Mouse (Mus musculus): ENCODE results near the gene Rap2c.
A peak's percentile ranks its signal among the peaks of the same experiment; 100 is the strongest.

The Rap2c gene

GRCm38 (mm10) chrX:51017851-51018785, at the start of gene Rap2c:
Rap2c (minus strand) TSS chrX:51018018.
- DNase-seq (ENCODE audit: low spot score) = peak; percentile 61

GRCm38 (mm10) chrX:51066539-51067286, 48.9 kb upstream of the Rap2c start:
- DNase-seq (ENCODE audit: low spot score) = no peak

- DNase-seq (ENCODE audit: low spot score) = peak; percentile 56
These were observed 48.0 kb upstream of the Rap2c start for GRCm38 (mm10) chrX:51065773-51066172.

GRCm38 (mm10) chrX:51065158-51065664, 47.4 kb upstream of the Rap2c start:
- no peak for DNase-seq (ENCODE audit: low spot score)

- no peak for DNase-seq (ENCODE audit: low spot score)
These were observed 42.4 kb upstream of the Rap2c start for GRCm38 (mm10) chrX:51060220-51060619.

GRCm38 (mm10) chrX:51058741-51059140, 40.9 kb upstream of the Rap2c start:
- peak; percentile 2 for DNase-seq (ENCODE audit: low spot score)

GRCm38 (mm10) chrX:51058317-51058716, 40.5 kb upstream of the Rap2c start:
- DNase-seq (ENCODE audit: low spot score) = no peak

- DNase-seq (ENCODE audit: low spot score) = no peak
These were observed 34.1 kb upstream of the Rap2c start for GRCm38 (mm10) chrX:51051680-51052461.

GRCm38 (mm10) chrX:51035678-51036209, 17.9 kb upstream of the Rap2c start:
- DNase-seq (ENCODE audit: low spot score) = no peak

- DNase-seq (ENCODE audit: low spot score) = peak; percentile 27
These were observed 2.1 kb upstream of the Rap2c start for GRCm38 (mm10) chrX:51019884-51020283.

GRCm38 (mm10) chrX:51018786-51019179, 965 bp upstream of the Rap2c start:
- DNase-seq (ENCODE audit: low spot score) = peak; percentile 70

- DNase-seq (ENCODE audit: low spot score) = no peak
These were observed 892 bp downstream of the Rap2c start for GRCm38 (mm10) chrX:51016926-51017325.

- DNase-seq (ENCODE audit: low spot score) = no peak
These were observed 5.5 kb downstream of the Rap2c start for GRCm38 (mm10) chrX:51012280-51012679.

- DNase-seq (ENCODE audit: low spot score) = no peak
These were observed 7.5 kb downstream of the Rap2c start for GRCm38 (mm10) chrX:51010323-51010722.

- DNase-seq (ENCODE audit: low spot score) = no peak
These were observed 17.0 kb downstream of the Rap2c start for GRCm38 (mm10) chrX:51000791-51001190.

GRCm38 (mm10) chrX:50995310-50995709, 22.5 kb downstream of the Rap2c start:
- DNase-seq (ENCODE audit: low spot score) = no peak

GRCm38 (mm10) chrX:50991324-50991723, 26.5 kb downstream of the Rap2c start:
- DNase-seq (ENCODE audit: low spot score) = peak; percentile 45

GRCm38 (mm10) chrX:50989940-50990339, 27.9 kb downstream of the Rap2c start:
- no peak for DNase-seq (ENCODE audit: low spot score)

GRCm38 (mm10) chrX:50988581-50988980, 29.2 kb downstream of the Rap2c start:
- no peak for DNase-seq (ENCODE audit: low spot score)

- DNase-seq (ENCODE audit: low spot score) = no peak
These were observed 39.4 kb downstream of the Rap2c start for GRCm38 (mm10) chrX:50978428-50978827.

- no peak for DNase-seq (ENCODE audit: low spot score)
These were observed 45.7 kb downstream of the Rap2c start for GRCm38 (mm10) chrX:50972145-50972544.

- no peak for DNase-seq (ENCODE audit: low spot score)
These were observed 47.9 kb downstream of the Rap2c start for GRCm38 (mm10) chrX:50969907-50970306.

Data from urinary bladder, postnatal 14 days (tissue).